Mouse (Mus musculus): ENCODE measurements around the gene Prkar1b. TPM values are rescaled to one million over a fixed set of nuclear protein-coding genes. Genes with fewer than 3 reads are reported as not detected.

The Prkar1b gene
- polyA plus RNA-seq, 2 experiments = 0.44 to 0.73 TPM

DNA sequence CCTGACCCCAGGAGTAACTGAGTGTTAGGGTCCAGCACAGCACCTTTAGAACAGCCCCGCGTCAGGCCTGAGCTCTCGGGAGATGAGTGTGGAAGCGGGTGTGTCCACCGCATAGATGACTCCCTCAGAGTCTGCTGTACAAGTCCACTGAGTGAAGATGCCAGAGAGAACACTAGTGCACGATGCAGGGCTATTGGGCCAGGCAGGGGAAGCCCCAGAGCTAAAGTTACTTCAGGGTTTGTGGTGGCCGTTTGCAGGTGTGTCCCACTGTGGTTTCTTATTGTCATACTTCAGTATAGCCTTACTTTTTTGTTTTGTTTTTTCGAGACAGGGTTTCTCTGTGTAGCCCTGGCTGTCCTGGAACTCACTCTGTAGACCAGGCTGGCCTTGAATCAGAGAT, 11.1 kb upstream of the Prkar1b start:
- Histone ChIP-seq H3K4me2 (ENCODE audit: low read depth) (no peak overlapping the region), H3K27me3 (ENCODE audit: control insufficient read depth, insufficient read depth, low read length) (no peaks in the 10 kb centered on the region), H3K9me3 (ENCODE audit: control insufficient read depth, low read length) (no peaks in the 10 kb centered on the region), H3K4me3 (ENCODE audit: insufficient read depth in 1 of 2, low read depth in 2 of 2, low read length in 2 of 2) (no peak overlapping the region), H3K9ac (replicated peaks) (no peak overlapping the region), H3K4me1 (replicated peaks; ENCODE audit: control insufficient read depth in 2 of 2, insufficient read depth in 2 of 2, low read length in 1 of 2) (no peaks in the 10 kb centered on the region), H3K36me3 (replicated peaks; ENCODE audit: control insufficient read depth, insufficient read depth, low read depth) (peaks cover 2% of the 10 kb centered on the region; the same call in 1 of the 2 replicates), H3K27ac (no peak overlapping the region)
- 56% methylated on average over 8 of the region's 8 CpGs for WGBS (ENCODE audit: insufficient replicate concordance)
- DNase-seq (ENCODE audit: low read depth in 3 of 3, low spot score in 3 of 3) = no peak
- TF ChIP-seq CTCF (IDR thresholded peaks at IDR 0.05; ENCODE audit: low read depth) (no peak), EP300 (IDR thresholded peaks at IDR 0.05; ENCODE audit: low read depth) (no peak)
- ATAC-seq (ENCODE audit: insufficient read depth) = no peak

DNA sequence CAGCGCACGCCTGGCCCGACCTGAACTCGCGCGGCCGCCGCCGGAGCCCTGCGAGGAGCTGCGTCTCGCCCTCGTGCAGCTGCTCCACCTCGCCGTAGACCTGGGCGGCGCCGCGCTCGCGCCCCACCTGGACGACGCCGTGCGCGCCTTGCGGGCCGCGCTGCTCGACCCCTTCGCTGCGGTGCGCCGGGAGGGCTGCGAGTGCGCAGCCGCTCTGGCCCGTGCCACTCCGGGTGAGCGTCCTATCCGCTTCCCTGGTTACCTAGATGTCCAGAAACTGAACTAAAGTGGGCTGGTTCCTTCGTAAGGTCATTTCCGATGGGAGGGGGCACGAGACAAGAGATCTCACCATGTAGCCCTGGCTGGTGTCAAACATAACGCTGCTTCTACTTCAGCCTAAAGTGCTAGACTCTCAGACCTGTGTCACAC, 816 bp upstream of the Prkar1b start:
- WGBS (ENCODE audit: insufficient replicate concordance) = 0% methylated on average over 45 of the region's 45 CpGs
- DNase-seq (ENCODE audit: low read depth in 3 of 3, low spot score in 3 of 3) (peak in 2 of 3 experiments; percentile 23 to 30), ATAC-seq (ENCODE audit: insufficient read depth) (peak; percentile 49)

DNA sequence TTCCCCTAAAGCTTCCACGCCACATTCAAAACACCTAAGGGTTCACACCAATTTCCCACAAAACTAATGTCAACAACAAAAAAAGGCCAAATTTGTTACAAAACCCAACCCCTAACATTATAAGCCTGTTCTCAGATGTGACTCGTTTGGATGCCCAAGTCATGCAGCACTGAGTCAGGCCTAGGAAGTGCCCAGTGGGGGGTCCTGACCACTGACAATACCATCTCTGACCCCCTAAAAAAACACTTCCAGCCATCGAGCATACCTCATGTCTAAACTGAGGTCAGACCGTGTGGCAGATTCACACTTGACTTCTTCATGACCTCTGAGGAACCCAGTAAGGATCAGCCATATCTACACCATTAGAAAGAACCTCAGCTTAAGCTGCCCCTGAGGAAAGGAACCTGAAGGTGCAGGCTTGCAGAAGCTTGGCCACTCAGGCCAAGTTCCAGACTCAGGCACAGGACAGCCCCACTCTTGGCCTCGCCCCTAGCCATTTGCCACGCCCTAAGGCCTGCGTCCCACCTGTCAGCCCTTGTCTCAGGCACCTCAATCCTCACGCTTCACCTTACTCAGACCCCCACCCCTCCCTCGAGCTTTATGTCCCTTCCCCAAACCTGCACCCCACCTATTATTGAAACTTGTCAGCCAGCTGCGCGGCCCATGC, 662 bp downstream of the Prkar1b start:
- DNase-seq (ENCODE audit: low read depth in 3 of 3, low spot score in 3 of 3) (peak in 2 of 3 experiments; percentile 9 to 23), ATAC-seq (ENCODE audit: insufficient read depth) (peak; percentile 25; the same call in 1 of the 2 replicates)
- H3K4me1 ChIP-seq (replicated peaks; ENCODE audit: control insufficient read depth in 2 of 2, insufficient read depth in 2 of 2, low read length in 1 of 2) = peaks cover 3 to 13% of the 10 kb centered on the region in 2 experiments; a peak in 3 of 4 replicates
- no peaks in the 10 kb centered on the region; the same call in 1 of the 2 replicates for H3K9me3 ChIP-seq (ENCODE audit: control insufficient read depth, low read length)
- whole genome bisulfite sequencing (ENCODE audit: insufficient replicate concordance) = 21% methylated on average over 11 of the region's 11 CpGs
- no peaks in the 10 kb centered on the region for H3K36me3 ChIP-seq (replicated peaks; ENCODE audit: control insufficient read depth, insufficient read depth, low read depth)
- no peak for TF ChIP-seq EP300 (IDR thresholded peaks at IDR 0.05; ENCODE audit: low read depth)
- H3K9ac ChIP-seq (replicated peaks) = peak overlapping the region; percentile 9
- no peaks in the 10 kb centered on the region for H3K27me3 ChIP-seq (ENCODE audit: control insufficient read depth, insufficient read depth, low read length)
- H3K4me2 ChIP-seq (ENCODE audit: low read depth) = peak overlapping the region; percentile 98
- peak overlapping the region; percentile 78 to 81 for H3K4me3 ChIP-seq (ENCODE audit: insufficient read depth in 1 of 2, low read depth in 2 of 2, low read length in 2 of 2)
- H3K27ac ChIP-seq = no peak overlapping the region

More for the DNA sequence above, 816 bp upstream of the Prkar1b start:
- TF ChIP-seq CTCF (IDR thresholded peaks at IDR 0.05; ENCODE audit: low read depth) (no peak), EP300 (IDR thresholded peaks at IDR 0.05; ENCODE audit: low read depth) (no peak)
- H3K36me3 ChIP-seq (replicated peaks; ENCODE audit: control insufficient read depth, insufficient read depth, low read depth) = no peaks in the 10 kb centered on the region
- peak overlapping the region; percentile 72 for H3K9ac ChIP-seq (replicated peaks)
- no peaks in the 10 kb centered on the region for H3K27me3 ChIP-seq (ENCODE audit: control insufficient read depth, insufficient read depth, low read length)
- peak overlapping the region; percentile 98 for H3K4me2 ChIP-seq (ENCODE audit: low read depth)
- peak overlapping the region; percentile 78 to 81 for H3K4me3 ChIP-seq (ENCODE audit: insufficient read depth in 1 of 2, low read depth in 2 of 2, low read length in 2 of 2)
- no peak overlapping the region for H3K27ac ChIP-seq
- no peaks in the 10 kb centered on the region for H3K9me3 ChIP-seq (ENCODE audit: control insufficient read depth, low read length)
- peaks cover 3 to 13% of the 10 kb centered on the region in 2 experiments; a peak in 3 of 4 replicates for H3K4me1 ChIP-seq (replicated peaks; ENCODE audit: control insufficient read depth in 2 of 2, insufficient read depth in 2 of 2, low read length in 1 of 2)

DNA sequence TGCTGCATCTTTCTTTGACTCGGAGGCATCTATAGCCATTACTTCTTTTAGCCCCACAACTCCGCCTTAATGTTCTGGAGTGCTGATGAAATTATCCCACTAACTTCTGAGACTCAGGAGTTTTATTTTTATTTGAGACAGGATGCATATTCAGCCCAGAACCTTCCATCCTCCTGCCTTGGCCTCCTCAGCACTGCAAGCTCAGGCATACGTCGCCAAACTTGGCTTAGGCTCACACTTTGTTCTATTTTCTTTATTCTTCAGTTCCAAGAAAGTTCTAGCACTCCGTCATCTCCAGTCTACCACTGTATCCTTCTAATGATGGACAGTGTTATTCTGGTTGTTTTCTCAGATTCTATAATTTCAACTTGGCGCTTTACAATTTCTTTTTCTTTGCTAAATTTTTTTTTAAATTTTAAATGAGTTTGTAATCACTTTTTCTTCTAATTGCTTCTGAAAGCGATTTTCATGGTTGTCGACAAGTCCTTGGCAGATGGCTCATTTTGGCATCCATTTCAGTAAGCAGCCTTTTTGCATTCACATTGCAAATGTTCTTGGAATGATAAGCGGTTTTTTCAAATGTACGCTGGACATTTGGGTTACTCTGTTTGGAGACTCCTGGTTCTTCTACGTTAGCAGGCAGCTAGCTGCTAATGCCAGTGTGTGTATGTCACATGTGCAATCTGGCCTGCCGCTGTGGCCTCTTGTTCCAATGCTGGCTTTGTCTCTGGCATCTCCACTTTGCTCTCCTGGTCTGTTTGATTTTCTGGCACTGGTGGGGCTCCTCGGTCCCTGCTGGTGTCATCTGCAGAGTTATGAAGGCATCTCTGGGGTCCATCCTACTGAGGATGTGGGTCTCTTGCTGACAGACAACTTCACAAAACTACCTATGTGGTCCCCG, 2.4 kb downstream of the Prkar1b start:
- Histone ChIP-seq H3K9ac (replicated peaks) (no peak overlapping the region), H3K27me3 (ENCODE audit: control insufficient read depth, insufficient read depth, low read length) (no peaks in the 10 kb centered on the region), H3K4me3 (ENCODE audit: insufficient read depth in 1 of 2, low read depth in 2 of 2, low read length in 2 of 2) (no peak overlapping the region), H3K9me3 (ENCODE audit: control insufficient read depth, low read length) (no peaks in the 10 kb centered on the region; the same call in 1 of the 2 replicates), H3K27ac (no peak overlapping the region), H3K4me2 (ENCODE audit: low read depth) (no peak overlapping the region), H3K36me3 (replicated peaks; ENCODE audit: control insufficient read depth, insufficient read depth, low read depth) (no peaks in the 10 kb centered on the region), H3K4me1 (replicated peaks; ENCODE audit: control insufficient read depth in 2 of 2, insufficient read depth in 2 of 2, low read length in 1 of 2) (peaks cover 3 to 13% of the 10 kb centered on the region in 2 experiments; a peak in 3 of 4 replicates)
- no peak for DNase-seq (ENCODE audit: low read depth in 3 of 3, low spot score in 3 of 3)
- TF ChIP-seq EP300 (IDR thresholded peaks at IDR 0.05; ENCODE audit: low read depth) = no peak
- no peak for TF ChIP-seq CTCF (IDR thresholded peaks at IDR 0.05; ENCODE audit: low read depth)
- 80% methylated on average over 14 of the region's 14 CpGs for WGBS (ENCODE audit: insufficient replicate concordance)
- no peak for ATAC-seq (ENCODE audit: insufficient read depth)
